Mouse (Mus musculus): ENCODE measurements at regions not wholly inside any gene's neighbourhood (a gene's known extent, or its start where the extent isn't known, plus 50 kb on each side); places are given as distances from the start of the nearest gene placed in this dataset.

DNA sequence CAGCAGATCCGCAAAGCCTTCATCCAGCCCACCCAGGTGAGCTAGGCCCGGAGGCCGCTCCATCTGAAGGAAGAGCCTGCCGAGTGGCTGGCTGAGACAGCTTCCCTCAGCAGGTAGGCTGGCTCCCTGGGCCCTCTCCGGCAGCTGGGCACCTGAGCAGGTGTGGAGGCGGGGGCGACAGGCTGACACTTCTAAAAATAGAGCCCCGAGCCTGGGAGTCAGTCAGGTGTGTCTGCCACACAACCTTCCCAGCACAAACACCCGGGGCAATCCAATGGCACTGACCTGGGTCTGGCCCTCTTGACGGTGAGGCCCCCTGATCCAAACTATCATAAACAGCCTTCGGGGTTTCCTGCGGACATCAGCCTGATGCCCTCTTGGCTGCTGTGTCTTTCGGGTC, 58.5 kb downstream of the Zfp36l2 start:
- no peak for DNase-seq (ENCODE audit: low spot score)

DNA sequence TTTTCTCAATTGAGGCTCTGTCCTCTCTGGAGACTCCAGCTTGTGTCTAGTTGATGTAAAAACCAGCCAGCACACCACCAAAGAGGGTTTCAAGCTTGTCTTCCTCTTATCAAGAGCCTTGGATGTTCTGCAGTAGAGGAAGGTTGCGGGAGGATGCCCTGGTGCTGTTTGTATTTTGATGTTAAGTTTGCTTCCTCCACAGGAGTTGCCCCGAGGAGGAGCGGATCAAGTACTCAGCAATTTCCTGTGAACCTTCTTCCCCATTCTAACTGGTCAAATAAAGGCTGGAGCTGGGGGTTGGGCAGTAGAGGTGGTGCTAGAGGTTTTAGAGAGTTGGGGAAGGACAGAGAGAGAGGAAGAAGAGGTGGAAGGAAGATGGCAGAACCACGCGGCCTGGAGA, 59.5 kb downstream of the Zfp36l2 start:
- no peak for DNase-seq (ENCODE audit: low spot score)

DNA sequence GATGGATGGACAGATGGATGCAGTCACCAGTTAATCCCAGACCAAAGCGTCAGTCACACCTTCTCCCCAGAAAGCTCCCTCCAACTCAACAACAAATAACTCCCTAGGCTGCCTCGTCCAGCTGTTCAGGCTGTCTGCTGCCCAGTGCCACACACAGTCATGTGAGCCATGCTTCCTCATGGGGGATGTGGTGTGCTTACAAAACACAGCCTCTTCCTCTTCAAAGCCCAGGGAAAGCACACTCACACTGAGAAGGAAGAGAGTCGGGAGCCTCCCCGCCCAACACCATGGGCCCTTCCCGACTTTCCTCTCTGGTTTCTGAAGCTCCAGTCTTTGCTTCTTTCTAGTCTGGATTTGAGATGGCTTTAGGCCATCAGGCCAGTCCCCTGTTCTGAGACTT, 61.6 kb downstream of the Zfp36l2 start:
- no peak for DNase-seq (ENCODE audit: low spot score)

GRCm38 (mm10) chr17:84123161-84123560, 64.6 kb downstream of the Zfp36l2 start:
- no peak for DNase-seq (ENCODE audit: low spot score)

- DNase-seq (ENCODE audit: low spot score) = no peak
These were observed 65.1 kb downstream of the Zfp36l2 start for GRCm38 (mm10) chr17:84122486-84123131.

DNA sequence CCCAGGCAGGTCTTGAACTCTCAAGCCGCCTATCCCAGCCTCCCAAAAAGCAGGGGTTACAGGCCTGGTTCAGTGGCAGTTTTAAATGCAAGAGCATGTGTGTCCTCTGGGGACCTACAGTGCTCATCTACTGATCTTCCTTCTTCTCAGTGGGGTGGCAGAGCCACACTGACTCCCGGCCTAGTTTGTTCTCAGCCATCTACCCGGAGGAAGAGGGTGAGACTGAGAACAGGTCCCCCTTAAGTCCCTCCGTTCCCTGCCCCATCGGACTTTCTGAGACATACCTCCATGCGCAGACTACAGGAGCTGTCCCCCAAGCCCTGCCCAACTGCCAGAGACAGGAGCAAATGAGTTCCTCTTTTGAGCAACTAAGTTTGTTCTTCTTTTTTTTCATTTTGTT, 66.5 kb downstream of the Zfp36l2 start:
- no peak for DNase-seq (ENCODE audit: low spot score)

DNA sequence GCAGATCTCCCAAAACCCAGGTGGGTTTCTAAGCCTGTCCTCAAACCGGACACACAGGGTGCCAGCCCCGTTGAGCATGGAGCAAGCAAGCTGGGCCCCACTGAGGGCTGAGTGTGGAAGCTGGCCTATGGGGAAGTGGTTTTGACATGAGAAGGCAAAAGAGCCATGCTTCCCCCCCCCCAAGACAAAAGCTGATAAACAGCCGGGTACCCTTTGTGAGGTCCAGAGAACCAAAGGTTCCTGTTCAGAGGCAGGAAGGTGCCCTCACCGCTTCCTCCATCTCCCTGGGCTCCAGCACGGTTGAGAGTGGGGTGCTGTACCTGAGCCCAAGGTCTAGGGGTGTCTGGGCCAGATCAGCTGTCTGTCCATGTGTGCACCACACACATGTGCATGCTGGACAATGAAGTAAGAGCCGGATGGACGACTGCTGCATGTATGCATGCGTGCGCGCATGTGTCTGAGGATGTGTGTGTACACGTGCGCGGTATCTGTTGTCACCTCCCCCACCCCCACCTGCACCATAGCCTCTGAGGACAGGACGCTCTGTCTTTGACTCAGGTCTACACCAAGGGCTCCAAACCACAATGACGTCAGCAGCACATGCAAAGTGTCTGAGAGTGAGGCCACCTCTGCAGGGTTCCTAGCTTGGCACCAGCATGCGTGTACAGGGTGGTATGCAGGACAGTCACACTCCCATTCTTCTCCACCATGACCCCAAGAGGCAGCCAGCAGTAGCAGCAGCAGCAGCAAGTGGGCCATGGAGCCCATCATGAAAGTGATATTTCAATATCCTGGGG, 68.3 kb downstream of the Zfp36l2 start:
- no peak for DNase-seq (ENCODE audit: low spot score)

DNA sequence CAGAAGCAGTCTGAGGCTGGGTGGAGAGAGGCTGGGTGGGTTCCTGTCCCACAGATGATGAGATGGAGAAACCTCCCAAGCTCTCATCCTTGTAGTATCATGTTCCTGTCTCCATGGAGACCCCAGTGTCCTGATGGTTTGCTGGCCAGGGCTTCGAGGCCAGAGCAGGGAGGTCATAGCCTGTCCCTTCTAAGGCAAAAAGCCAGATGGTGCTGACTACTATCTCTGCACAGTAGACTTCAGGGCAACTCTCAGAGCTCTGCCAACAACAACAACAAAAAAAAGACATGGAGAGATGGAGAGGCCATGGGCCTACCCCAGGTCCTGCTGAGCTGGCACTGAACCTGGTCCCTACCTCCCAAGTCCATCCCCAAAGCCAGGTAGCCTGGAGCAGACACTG, 69.0 kb downstream of the Zfp36l2 start:
- no peak for DNase-seq (ENCODE audit: low spot score)

GRCm38 (mm10) chr17:84118271-84118670, 69.5 kb downstream of the Zfp36l2 start:
- no peak for DNase-seq (ENCODE audit: low spot score)

- no peak for DNase-seq (ENCODE audit: low spot score)
These were observed 70.0 kb downstream of the Zfp36l2 start for GRCm38 (mm10) chr17:84117756-84118155.

DNA sequence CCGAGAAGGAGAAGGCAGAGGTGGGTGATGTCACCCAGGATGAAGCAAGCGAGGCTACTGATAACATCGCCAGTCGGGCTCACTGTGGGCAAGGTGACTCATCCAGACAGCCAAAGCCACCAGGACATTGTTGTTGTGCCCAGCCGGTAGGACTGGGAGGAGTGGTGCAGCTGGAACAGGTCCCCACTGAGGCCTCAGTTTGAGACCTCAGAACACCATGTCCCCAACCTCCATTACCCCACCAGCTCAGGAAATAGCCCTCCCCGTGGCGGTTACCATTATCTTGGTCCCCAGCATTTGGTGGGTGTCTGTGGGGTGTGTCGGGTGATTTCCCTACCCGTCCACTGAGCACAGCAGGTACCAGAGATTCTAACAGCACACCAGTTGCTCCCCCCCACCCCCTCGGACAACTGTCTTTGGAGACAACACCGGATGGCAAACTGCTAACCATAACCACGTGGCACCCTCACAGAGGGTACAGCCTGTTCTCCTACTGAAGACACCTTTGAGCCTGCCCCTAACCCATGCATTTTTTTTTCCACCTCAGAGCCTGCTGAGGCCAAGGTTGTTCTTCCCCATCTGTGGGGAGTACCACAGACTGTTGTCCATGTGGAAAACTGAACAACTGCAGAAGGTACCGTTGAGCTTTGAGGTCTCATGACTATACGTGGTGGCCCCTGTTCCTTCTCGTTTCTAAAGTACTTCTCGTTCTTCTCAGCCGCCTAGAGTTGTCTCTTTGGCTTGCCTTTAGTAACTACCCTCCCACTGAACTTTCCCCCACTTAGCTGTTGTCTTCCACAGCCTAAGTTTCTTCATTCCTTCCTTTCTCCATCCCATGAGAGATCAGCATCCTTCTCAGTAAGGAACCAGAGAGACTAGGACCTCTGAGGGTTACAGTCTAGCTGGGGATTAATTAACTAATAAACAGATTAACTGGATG, 71.1 kb downstream of the Zfp36l2 start:
- no peak for DNase-seq (ENCODE audit: low spot score)

DNA sequence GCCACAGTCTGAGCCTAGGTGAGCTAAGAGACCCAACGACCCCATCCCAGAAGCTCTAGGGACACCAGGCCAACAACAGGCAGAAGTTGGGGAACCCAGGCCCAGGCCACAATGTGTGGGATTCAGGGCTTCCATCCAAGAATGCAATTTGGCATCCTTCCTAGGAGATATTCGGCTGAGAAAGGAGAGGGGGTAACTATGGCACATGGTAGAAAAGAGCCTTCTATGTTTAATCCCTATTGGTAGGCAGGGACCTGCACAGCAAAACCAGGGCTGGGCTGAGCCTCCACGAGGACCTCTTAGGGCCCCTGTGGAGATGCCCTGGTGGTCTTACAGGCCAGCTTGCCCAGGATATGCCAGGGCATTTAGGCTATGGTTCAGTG, 71.8 kb downstream of the Zfp36l2 start:
- no peak for DNase-seq (ENCODE audit: low spot score)

- no peak for DNase-seq (ENCODE audit: low spot score)
These were observed 72.6 kb downstream of the Zfp36l2 start for GRCm38 (mm10) chr17:84115133-84115532.

DNA sequence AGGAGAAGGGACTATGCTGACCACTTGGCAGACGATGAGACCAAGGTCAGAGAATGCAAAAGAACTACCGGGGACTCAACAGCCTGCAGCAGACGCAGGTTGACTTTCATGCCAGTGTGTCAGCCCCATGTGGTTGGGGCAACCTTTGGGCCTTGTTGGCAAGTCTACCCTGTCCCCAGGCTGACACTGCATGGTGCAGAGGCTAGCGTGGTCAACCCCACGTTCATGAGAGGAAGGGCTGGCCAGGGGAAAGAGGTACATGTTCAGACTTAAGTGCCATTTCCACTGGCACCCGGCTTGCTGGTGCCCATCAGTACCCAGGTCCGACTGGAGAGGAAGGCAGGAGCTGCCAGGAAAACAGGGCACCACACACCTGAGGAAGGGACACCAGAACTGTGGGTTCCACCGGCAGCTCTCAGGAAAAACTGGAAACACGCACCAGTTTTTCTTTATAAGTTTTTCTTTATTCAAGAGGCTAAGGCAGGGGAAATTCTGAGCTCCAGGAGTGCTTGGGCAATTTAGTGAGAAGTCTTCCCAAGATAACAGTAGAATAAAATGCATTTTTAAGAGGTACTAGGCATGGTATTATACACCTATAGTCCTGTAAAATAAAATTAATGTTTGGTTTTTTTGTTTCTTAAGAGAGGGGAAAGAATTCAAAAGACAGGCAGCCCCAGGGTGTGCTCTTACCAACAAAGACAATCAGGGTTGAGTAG, 73.3 kb downstream of the Zfp36l2 start:
- no peak for DNase-seq (ENCODE audit: low spot score)

GRCm38 (mm10) chr17:84113608-84114278, 74.0 kb downstream of the Zfp36l2 start:
- peak; percentile 80 for DNase-seq (ENCODE audit: low spot score)

- DNase-seq (ENCODE audit: low spot score) = no peak
These were observed 75.2 kb downstream of the Zfp36l2 start for GRCm38 (mm10) chr17:84112411-84113031.

DNA sequence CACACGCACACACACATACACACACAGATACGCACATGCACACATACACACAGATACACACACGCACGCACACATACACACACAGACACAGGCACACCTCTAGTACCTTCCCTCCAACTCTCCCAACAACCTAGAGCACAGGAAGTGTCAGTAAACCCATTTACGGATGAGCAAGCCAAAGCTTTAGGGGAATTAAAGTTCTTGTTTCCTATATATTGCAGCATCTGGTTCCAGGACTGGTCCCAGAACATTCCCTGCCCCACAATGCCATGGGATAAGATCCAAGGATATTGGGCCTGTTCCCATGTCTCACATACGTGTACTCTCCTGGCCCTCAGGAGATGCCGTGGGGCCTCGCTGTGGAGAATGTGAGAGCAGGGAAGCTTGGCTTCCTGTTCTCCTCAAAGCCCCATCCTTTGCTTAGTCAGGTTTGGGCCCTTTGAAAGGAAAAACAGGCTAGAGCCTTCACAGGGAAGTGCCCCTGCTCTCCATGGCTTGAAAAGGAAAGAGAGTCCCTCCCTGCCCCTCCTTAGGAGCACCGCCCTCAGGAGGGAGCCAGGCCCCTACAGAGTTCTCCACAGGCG, 75.9 kb downstream of the Zfp36l2 start:
- DNase-seq (ENCODE audit: low spot score) = no peak

GRCm38 (mm10) chr17:84110945-84111344, 76.8 kb downstream of the Zfp36l2 start:
- no peak for DNase-seq (ENCODE audit: low spot score)

- no peak for DNase-seq (ENCODE audit: low spot score)
These were observed 77.6 kb downstream of the Zfp36l2 start for GRCm38 (mm10) chr17:84110000-84110695.
